Mouse (Mus musculus) liver, postnatal 0 days (tissue): ENCODE measurements around the gene Kdm4b.

ENCODE experiments used
- CTCF ChIP-seq: sonication (generic); IDR thresholded peaks from 2 replicates; pipeline ENCODE4 v1.5.1; 2016; ENCODE audit warnings: antibody characterized with exemption, low read depth
- EP300 ChIP-seq: IDR thresholded peaks from 2 replicates; pipeline ENCODE4 v1.6.1; 2016; ENCODE audit warnings: antibody characterized with exemption, low read depth, mild to moderate bottlenecking

- TF ChIP-seq CTCF (no peak), EP300 (no peak)
Measured at GRCm38 (mm10) chr17:56302363-56302996, 23.4 kb upstream of the Kdm4b start.
